Mouse (Mus musculus) cerebellum, adult 2 months (tissue): ENCODE measurements around the gene Sdhb.

ENCODE experiments used
- CTCF ChIP-seq: fragments of 200-500 bp; IDR thresholded peaks from 2 replicates; pipeline ENCODE4 v1.5.1; 2011; ENCODE audit warnings: low read depth, mild to moderate bottlenecking, control low read depth, low read length, moderate library complexity, borderline replicate concordance; ENCODE audit not compliant: insufficient read depth
- POLR2A ChIP-seq: fragments of 200-500 bp; IDR thresholded peaks from 2 replicates; pipeline ENCODE4 v1.6.1; 2011; ENCODE audit warnings: low read length, control low read depth, borderline replicate concordance; ENCODE audit not compliant: insufficient read depth

DNA sequence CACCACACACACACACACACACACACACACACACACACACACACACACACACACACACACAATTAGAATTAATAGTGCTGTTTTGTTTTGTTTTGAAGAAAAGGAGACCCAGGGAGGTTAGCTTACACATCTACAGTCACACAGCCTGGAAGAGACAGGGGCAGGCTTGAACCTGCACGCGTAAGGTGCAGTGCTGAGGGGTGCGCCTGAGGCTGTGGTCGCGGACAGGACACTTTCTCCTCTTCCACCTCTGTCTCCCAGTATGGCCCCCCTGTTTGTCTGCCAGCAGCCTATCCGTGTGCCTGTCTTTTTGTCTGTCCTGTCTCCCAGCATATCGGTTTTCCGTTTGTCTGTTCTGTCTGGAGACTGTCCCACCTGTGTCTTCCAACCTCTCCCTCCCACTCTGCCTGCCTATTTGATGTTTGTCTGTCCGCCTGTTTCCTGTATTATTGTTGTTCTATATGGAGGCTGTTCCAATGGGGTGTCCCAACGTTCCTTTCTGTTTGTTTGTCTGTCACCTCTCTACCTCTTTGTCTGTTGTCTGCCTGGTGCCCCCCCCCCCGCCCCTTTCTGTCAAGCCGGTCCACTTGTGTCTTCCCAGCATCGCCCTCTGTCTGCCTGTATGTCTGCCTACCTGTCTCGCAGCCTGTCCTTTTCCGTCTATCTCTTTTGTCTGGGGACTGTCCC lies 25.2 kb downstream of the Sdhb start:
- TF ChIP-seq CTCF (no peak), POLR2A (no peak)
